Mouse (Mus musculus) megakaryocyte-erythroid progenitor cell, adult 5 weeks (primary cell): ENCODE results near the gene Slc37a1. TPM values are rescaled to one million over a fixed set of nuclear protein-coding genes. Genes with fewer than 3 reads are reported as not detected.

Source experiments
- polyA plus RNA-seq: library from polyadenylated mRNA; stranded (reverse); fragments of >175 nt; gene quantifications from 2 replicates; pipeline ENCODE4 v1.2.3, GENCODE M21; 2012

Gene Slc37a1
- 9.3 and 13.6 TPM in 2 replicates for polyA plus RNA-seq

GRCm38 (mm10) chr17:31286492-31286891 lies at the start of gene Slc37a1:
Gene Slc37a1 (plus strand): TSS chr17:31286792.

GRCm38 (mm10) chr17:31276922-31277918 lies 9.4 kb upstream of the Slc37a1 start, which contains the start of gene Rsph1:
Gene Rsph1 (minus strand): TSS chr17:31277383.

GRCm38 (mm10) chr17:31385671-31386665 lies 99.4 kb downstream of the Slc37a1 start, which contains the start of gene Pde9a:
Gene Pde9a (plus strand): TSS chr17:31386210.

Other genes with a start within 250 kb of the Slc37a1 start
- gene Abcg1, start 229.1 kb upstream of the Slc37a1 start, polyA plus RNA-seq, result 6.3 and 6.9 TPM in 2 replicates
- gene Tff3, start 157.1 kb upstream of the Slc37a1 start, polyA plus RNA-seq, result not detected in 2 replicates
- gene Tff2, start 142.5 kb upstream of the Slc37a1 start, polyA plus RNA-seq, result not detected in 2 replicates
- gene Tff1, start 121.5 kb upstream of the Slc37a1 start, polyA plus RNA-seq, result not detected in 2 replicates
- gene Tmprss3, start 87.8 kb upstream of the Slc37a1 start, polyA plus RNA-seq, result 1.9 and 3.6 TPM in 2 replicates
- 36.6 and 47.4 TPM in 2 replicates for gene Ubash3a, start 78.9 kb upstream of the Slc37a1 start, polyA plus RNA-seq
- gene Rsph1, start 9.4 kb upstream of the Slc37a1 start, polyA plus RNA-seq, result 2.9 and 3.3 TPM in 2 replicates
- 0.11 and 0.34 TPM in 2 replicates for gene Pde9a, start 99.4 kb downstream of the Slc37a1 start, polyA plus RNA-seq
- gene Wdr4, start 233.2 kb downstream of the Slc37a1 start, polyA plus RNA-seq, result 39.2 and 46.4 TPM in 2 replicates
- gene Ndufv3, start 233.3 kb downstream of the Slc37a1 start, polyA plus RNA-seq, result 281 and 307 TPM in 2 replicates